Mouse (Mus musculus): ENCODE measurements around the gene 4921507P07Rik. TPM values are rescaled to one million over a fixed set of nuclear protein-coding genes. Genes with fewer than 3 reads are reported as not detected.
A peak's percentile ranks its signal among the peaks of the same experiment; 100 is the strongest.

The 4921507P07Rik gene
- polyA plus RNA-seq, 1 experiment = 0.90 TPM

GRCm38 (mm10) chr6:50539641-50540040 is 56.8 kb downstream of the 4921507P07Rik start:
- no peak overlapping the region for H3K27ac ChIP-seq (ENCODE audit: insufficient read depth, low read length)
- TF ChIP-seq CTCF (IDR thresholded peaks at IDR 0.05; ENCODE audit: extremely low read depth, insufficient read depth, low read length) (no peak), POLR2A (IDR thresholded peaks at IDR 0.05; ENCODE audit: extremely low read depth, insufficient read depth, low read length) (no peak)
- H3K4me1 ChIP-seq (ENCODE audit: control insufficient read depth, insufficient read depth, low read length) = no peaks in the 10 kb centered on the region
- no peak overlapping the region for H3K4me3 ChIP-seq (ENCODE audit: insufficient read depth, low read length)

- no peak for TF ChIP-seq POLR2A (IDR thresholded peaks at IDR 0.05; ENCODE audit: extremely low read depth, insufficient read depth, low read length)
- TF ChIP-seq CTCF (IDR thresholded peaks at IDR 0.05; ENCODE audit: extremely low read depth, insufficient read depth, low read length) = peak; percentile 98
- no peak overlapping the region for H3K4me3 ChIP-seq (ENCODE audit: insufficient read depth, low read length)
- H3K27ac ChIP-seq (ENCODE audit: insufficient read depth, low read length) = no peak overlapping the region
- H3K4me1 ChIP-seq (ENCODE audit: control insufficient read depth, insufficient read depth, low read length) = no peaks in the 10 kb centered on the region
These were observed 60.0 kb downstream of the 4921507P07Rik start for GRCm38 (mm10) chr6:50536461-50536892.

- TF ChIP-seq POLR2A (IDR thresholded peaks at IDR 0.05; ENCODE audit: extremely low read depth, insufficient read depth, low read length) = no peak
- TF ChIP-seq CTCF (IDR thresholded peaks at IDR 0.05; ENCODE audit: extremely low read depth, insufficient read depth, low read length) = no peak
- Histone ChIP-seq H3K4me1 (ENCODE audit: control insufficient read depth, insufficient read depth, low read length) (no peaks in the 10 kb centered on the region), H3K27ac (ENCODE audit: insufficient read depth, low read length) (no peak overlapping the region), H3K4me3 (ENCODE audit: insufficient read depth, low read length) (no peak overlapping the region)
These were observed 61.1 kb downstream of the 4921507P07Rik start for GRCm38 (mm10) chr6:50535346-50535745.

- Histone ChIP-seq H3K4me1 (ENCODE audit: control insufficient read depth, insufficient read depth, low read length) (peaks cover 5% of the 10 kb centered on the region; the same call in 1 of the 2 replicates), H3K4me3 (ENCODE audit: insufficient read depth, low read length) (no peak overlapping the region), H3K27ac (ENCODE audit: insufficient read depth, low read length) (no peak overlapping the region)
- TF ChIP-seq CTCF (IDR thresholded peaks at IDR 0.05; ENCODE audit: extremely low read depth, insufficient read depth, low read length) = no peak
- no peak for TF ChIP-seq POLR2A (IDR thresholded peaks at IDR 0.05; ENCODE audit: extremely low read depth, insufficient read depth, low read length)
These were observed 64.5 kb downstream of the 4921507P07Rik start for GRCm38 (mm10) chr6:50531920-50532319.

- Histone ChIP-seq H3K4me1 (ENCODE audit: control insufficient read depth, insufficient read depth, low read length) (peaks cover 6% of the 10 kb centered on the region; the same call in 1 of the 2 replicates), H3K4me3 (ENCODE audit: insufficient read depth, low read length) (no peak overlapping the region), H3K27ac (ENCODE audit: insufficient read depth, low read length) (no peak overlapping the region)
- TF ChIP-seq POLR2A (IDR thresholded peaks at IDR 0.05; ENCODE audit: extremely low read depth, insufficient read depth, low read length) (no peak), CTCF (IDR thresholded peaks at IDR 0.05; ENCODE audit: extremely low read depth, insufficient read depth, low read length) (no peak)
These were observed 65.4 kb downstream of the 4921507P07Rik start for GRCm38 (mm10) chr6:50531003-50531402.

GRCm38 (mm10) chr6:50529194-50529593 is 67.2 kb downstream of the 4921507P07Rik start:
- peaks cover 6% of the 10 kb centered on the region; the same call in 1 of the 2 replicates for H3K4me1 ChIP-seq (ENCODE audit: control insufficient read depth, insufficient read depth, low read length)
- no peak overlapping the region for H3K4me3 ChIP-seq (ENCODE audit: insufficient read depth, low read length)
- TF ChIP-seq CTCF (IDR thresholded peaks at IDR 0.05; ENCODE audit: extremely low read depth, insufficient read depth, low read length) (no peak), POLR2A (IDR thresholded peaks at IDR 0.05; ENCODE audit: extremely low read depth, insufficient read depth, low read length) (no peak)
- H3K27ac ChIP-seq (ENCODE audit: insufficient read depth, low read length) = no peak overlapping the region

GRCm38 (mm10) chr6:50527416-50527815 is 69.0 kb downstream of the 4921507P07Rik start:
- no peak for TF ChIP-seq CTCF (IDR thresholded peaks at IDR 0.05; ENCODE audit: extremely low read depth, insufficient read depth, low read length)
- TF ChIP-seq POLR2A (IDR thresholded peaks at IDR 0.05; ENCODE audit: extremely low read depth, insufficient read depth, low read length) = no peak
- Histone ChIP-seq H3K4me3 (ENCODE audit: insufficient read depth, low read length) (no peak overlapping the region), H3K4me1 (ENCODE audit: control insufficient read depth, insufficient read depth, low read length) (peaks cover 6% of the 10 kb centered on the region; the same call in 1 of the 2 replicates), H3K27ac (ENCODE audit: insufficient read depth, low read length) (no peak overlapping the region)

- no peak for TF ChIP-seq POLR2A (IDR thresholded peaks at IDR 0.05; ENCODE audit: extremely low read depth, insufficient read depth, low read length)
- TF ChIP-seq CTCF (IDR thresholded peaks at IDR 0.05; ENCODE audit: extremely low read depth, insufficient read depth, low read length) = peak; percentile 72
- Histone ChIP-seq H3K4me3 (ENCODE audit: insufficient read depth, low read length) (no peak overlapping the region), H3K4me1 (ENCODE audit: control insufficient read depth, insufficient read depth, low read length) (peaks cover 6% of the 10 kb centered on the region; the same call in 1 of the 2 replicates), H3K27ac (ENCODE audit: insufficient read depth, low read length) (no peak overlapping the region)
These were observed 69.8 kb downstream of the 4921507P07Rik start for GRCm38 (mm10) chr6:50526597-50527024.

GRCm38 (mm10) chr6:50525846-50526245 is 70.6 kb downstream of the 4921507P07Rik start:
- TF ChIP-seq CTCF (IDR thresholded peaks at IDR 0.05; ENCODE audit: extremely low read depth, insufficient read depth, low read length) = no peak
- no peak for TF ChIP-seq POLR2A (IDR thresholded peaks at IDR 0.05; ENCODE audit: extremely low read depth, insufficient read depth, low read length)
- H3K4me3 ChIP-seq (ENCODE audit: insufficient read depth, low read length) = no peak overlapping the region
- H3K4me1 ChIP-seq (ENCODE audit: control insufficient read depth, insufficient read depth, low read length) = peaks cover 6% of the 10 kb centered on the region; the same call in 1 of the 2 replicates
- no peak overlapping the region for H3K27ac ChIP-seq (ENCODE audit: insufficient read depth, low read length)

- Histone ChIP-seq H3K4me1 (ENCODE audit: control insufficient read depth, insufficient read depth, low read length) (peaks cover 6% of the 10 kb centered on the region; the same call in 1 of the 2 replicates), H3K4me3 (ENCODE audit: insufficient read depth, low read length) (no peak overlapping the region), H3K27ac (ENCODE audit: insufficient read depth, low read length) (no peak overlapping the region)
- no peak for TF ChIP-seq CTCF (IDR thresholded peaks at IDR 0.05; ENCODE audit: extremely low read depth, insufficient read depth, low read length)
- TF ChIP-seq POLR2A (IDR thresholded peaks at IDR 0.05; ENCODE audit: extremely low read depth, insufficient read depth, low read length) = no peak
These were observed 72.1 kb downstream of the 4921507P07Rik start for GRCm38 (mm10) chr6:50524261-50524896.

Other genes starting within 250 kb of the 4921507P07Rik start
- 26.1 and 32.2 TPM in 2 replicates for gene Osbpl3, start 140.4 kb downstream of the 4921507P07Rik start, polyA plus RNA-seq (2012; rRNA removed)
- gene Cycs, start 30.1 kb downstream of the 4921507P07Rik start, polyA plus RNA-seq (2012; rRNA removed) = 61.1 and 63.8 TPM in 2 replicates
- gene Npvf, start 57.8 kb upstream of the 4921507P07Rik start, polyA plus RNA-seq (2012; rRNA removed) = 0.13 TPM in 1 of 2 replicates, not detected in the other